ENCODE assay signal across 10 mouse cellular contexts in genomic region chr11:57973001-57973912, GRCm38 (mm10). TPM values are rescaled to one million over a fixed set of nuclear protein-coding genes. Genes with fewer than 3 reads are reported as not detected.
DNase-seq lines count a peak whose midpoint lies in the region; ATAC-seq and TF ChIP-seq lines count a peak whose summit lies in the region.
"Had no signal": no experiment of that assay in that cellular context is flagged by ENCODE, and none has a peak within 500 bp of the region (broad histone marks: within the 10 kb centered on the region; RNA-seq: fewer than 3 reads in every experiment).

No protein-coding gene starts in this region.

- WGBS in kidney, adult 2 months, result 50% methylated on average over 13 of the region's 13 CpGs
- WGBS in kidney, embryonic 15.5 days, result 74% methylated on average over 13 of the region's 13 CpGs
- 65% methylated on average over 13 of the region's 13 CpGs for WGBS in embryonic facial prominence, embryonic 14.5 days
- 69% methylated on average over 13 of the region's 13 CpGs for WGBS in liver, embryonic 15.5 days (ENCODE audit: insufficient replicate concordance)
- WGBS in stomach, postnatal 0 days, result 53% methylated on average over 13 of the region's 13 CpGs
- 75% methylated on average over 13 of the region's 13 CpGs for WGBS in midbrain, embryonic 15.5 days

- no peaks in the 10 kb centered on the region for H3K27me3 ChIP-seq in kidney, adult 2 months (replicated peaks; ENCODE audit: control insufficient read depth, insufficient read depth, low read length)
- H3K27me3 ChIP-seq in kidney, embryonic 15.5 days, result no peaks in the 10 kb centered on the region
- H3K27me3 ChIP-seq in embryonic facial prominence, embryonic 14.5 days (replicated peaks; ENCODE audit: control insufficient read depth, insufficient read depth, low read length), result no peaks in the 10 kb centered on the region
- H3K27me3 ChIP-seq in liver, embryonic 15.5 days, result peaks cover 7% of the 10 kb centered on the region; the same call in 1 of the 2 replicates
- no peaks in the 10 kb centered on the region for H3K27me3 ChIP-seq in stomach, postnatal 0 days (ENCODE audit: control insufficient read depth, insufficient read depth, low read length)
- H3K27me3 ChIP-seq in midbrain, embryonic 15.5 days (replicated peaks), result no peaks in the 10 kb centered on the region

- H3K27ac ChIP-seq in kidney, adult 2 months (ENCODE audit: insufficient read depth, low read depth, low read length), result peak overlapping the region; percentile 59
- H3K27ac ChIP-seq in kidney, embryonic 15.5 days, result no peak overlapping the region
- H3K27ac ChIP-seq in embryonic facial prominence, embryonic 14.5 days (replicated peaks; ENCODE audit: low read depth, low read length), result no peak overlapping the region
- H3K27ac ChIP-seq in liver, embryonic 15.5 days (replicated peaks), result peak overlapping the region; percentile 70
- H3K27ac ChIP-seq in stomach, postnatal 0 days (replicated peaks), result peak overlapping the region; percentile 91
- no peak overlapping the region for H3K27ac ChIP-seq in midbrain, embryonic 15.5 days
- H3K27ac ChIP-seq: kidney, postnatal 0 days had no signal

- peak; percentile 90 for DNase-seq in kidney, adult 2 months
- DNase-seq in embryonic facial prominence, embryonic 14.5 days (ENCODE audit: low spot score), result no peak
- DNase-seq in stomach, postnatal 0 days (ENCODE audit: low spot score), result peak; percentile 81
- DNase-seq in thymus, postnatal 14 days, result no peak
- DNase-seq in natural killer cell, adult 2 months (ENCODE audit: low spot score in 2 of 2), result no peak
- DNase-seq: midbrain, embryonic 14.5 days had no signal

- ATAC-seq in kidney, embryonic 15.5 days (replicated peaks; ENCODE audit: low FRiP score), result no peak
- peak; percentile 33; the same call in 1 of the 2 replicates for ATAC-seq in embryonic facial prominence, embryonic 14.5 days (ENCODE audit: low read depth)
- peak; percentile 25 for ATAC-seq in liver, embryonic 15.5 days (ENCODE audit: insufficient read depth)
- peak; percentile 70 for ATAC-seq in stomach, postnatal 0 days (ENCODE audit: low FRiP score, low TSS enrichment)
- ATAC-seq in midbrain, embryonic 15.5 days (replicated peaks), result no peak

- H3K9ac ChIP-seq in kidney, embryonic 15.5 days, result no peak overlapping the region
- no peak overlapping the region for H3K9ac ChIP-seq in embryonic facial prominence, embryonic 14.5 days (ENCODE audit: low read depth, low read length)
- no peak overlapping the region for H3K9ac ChIP-seq in liver, embryonic 15.5 days
- H3K9ac ChIP-seq in stomach, postnatal 0 days (ENCODE audit: low read length), result no peak overlapping the region
- no peak overlapping the region for H3K9ac ChIP-seq in midbrain, embryonic 15.5 days

- TF ChIP-seq POLR2A in kidney, adult 2 months (IDR thresholded peaks at IDR 0.05; ENCODE audit: low read depth, low read length), result no peak

- no peaks in the 10 kb centered on the region for H3K36me3 ChIP-seq in kidney, adult 2 months (ENCODE audit: control insufficient read depth, insufficient read depth, low read length)
- H3K36me3 ChIP-seq in kidney, embryonic 15.5 days, result no peaks in the 10 kb centered on the region
- no peaks in the 10 kb centered on the region for H3K36me3 ChIP-seq in embryonic facial prominence, embryonic 14.5 days (ENCODE audit: control insufficient read depth, insufficient read depth, low read length)
- H3K36me3 ChIP-seq in liver, embryonic 15.5 days (replicated peaks), result no peaks in the 10 kb centered on the region
- no peaks in the 10 kb centered on the region for H3K36me3 ChIP-seq in stomach, postnatal 0 days (ENCODE audit: control insufficient read depth, insufficient read depth, low read length)
- H3K36me3 ChIP-seq in midbrain, embryonic 15.5 days (replicated peaks), result no peaks in the 10 kb centered on the region

- peak overlapping the region; percentile 15; the same call in 1 of the 2 replicates for H3K4me3 ChIP-seq in kidney, adult 2 months (ENCODE audit: insufficient read depth, low read depth, low read length)
- H3K4me3 ChIP-seq in kidney, embryonic 15.5 days (replicated peaks), result no peak overlapping the region
- no peak overlapping the region for H3K4me3 ChIP-seq in embryonic facial prominence, embryonic 14.5 days (ENCODE audit: low read depth, low read length)
- H3K4me3 ChIP-seq in liver, embryonic 15.5 days (replicated peaks), result no peak overlapping the region
- no peak overlapping the region for H3K4me3 ChIP-seq in stomach, postnatal 0 days (ENCODE audit: low read depth, low read length)
- no peak overlapping the region for H3K4me3 ChIP-seq in midbrain, embryonic 15.5 days

- no peak overlapping the region for H3K4me2 ChIP-seq in kidney, embryonic 15.5 days
- H3K4me2 ChIP-seq in embryonic facial prominence, embryonic 14.5 days (ENCODE audit: low read depth, low read length), result no peak overlapping the region
- no peak overlapping the region for H3K4me2 ChIP-seq in liver, embryonic 15.5 days
- H3K4me2 ChIP-seq in stomach, postnatal 0 days (replicated peaks; ENCODE audit: low read depth), result 0 out of 2 replicates have a peak overlapping the region, but pooled peaks have one; percentile 1
- no peak overlapping the region for H3K4me2 ChIP-seq in midbrain, embryonic 15.5 days

- no peak for TF ChIP-seq EP300 in stomach, postnatal 0 days (optimal IDR thresholded peaks at IDR 0.05)

- no peak for TF ChIP-seq CTCF in kidney, adult 2 months (conservative IDR thresholded peaks at IDR 0.05; ENCODE audit: insufficient read depth, insufficient read length, low read depth, low read length)
- no peak for TF ChIP-seq CTCF in stomach, postnatal 0 days (IDR thresholded peaks at IDR 0.05; ENCODE audit: low read depth)

- H3K9me3 ChIP-seq in kidney, embryonic 15.5 days (replicated peaks), result no peaks in the 10 kb centered on the region
- no peaks in the 10 kb centered on the region for H3K9me3 ChIP-seq in embryonic facial prominence, embryonic 14.5 days (ENCODE audit: control insufficient read depth, low read length)
- H3K9me3 ChIP-seq in liver, embryonic 15.5 days (replicated peaks), result no peaks in the 10 kb centered on the region
- H3K9me3 ChIP-seq in stomach, postnatal 0 days (ENCODE audit: control insufficient read depth, low read length), result no peaks in the 10 kb centered on the region
- no peaks in the 10 kb centered on the region for H3K9me3 ChIP-seq in midbrain, embryonic 15.5 days

- H3K4me1 ChIP-seq in kidney, adult 2 months (ENCODE audit: control insufficient read depth, insufficient read depth, low read length), result peaks cover 2% of the 10 kb centered on the region; the same call in 1 of the 2 replicates
- peaks cover 5% of the 10 kb centered on the region; the same call in 1 of the 2 replicates for H3K4me1 ChIP-seq in kidney, embryonic 15.5 days
- no peaks in the 10 kb centered on the region for H3K4me1 ChIP-seq in embryonic facial prominence, embryonic 14.5 days (ENCODE audit: control insufficient read depth, insufficient read depth, low read length)
- H3K4me1 ChIP-seq in liver, embryonic 15.5 days (replicated peaks), result peaks cover 44% of the 10 kb centered on the region
- no peaks in the 10 kb centered on the region; the same call in 1 of the 2 replicates for H3K4me1 ChIP-seq in stomach, postnatal 0 days (replicated peaks; ENCODE audit: control insufficient read depth, insufficient read depth)
- no peaks in the 10 kb centered on the region for H3K4me1 ChIP-seq in midbrain, embryonic 15.5 days

RNA-seq across cellular contexts. Expression of gene Larp1, which starts 35.6 kb away (rescaled TPM):
- polyA plus RNA-seq in kidney, adult 2 months (2012; rRNA removed), result 35.3 and 36.8 TPM in 2 replicates
- polyA plus RNA-seq in kidney, embryonic 15.5 days (2015; fragmentation: Nextera tagmentation; extraction: Ambion mirVana), result 17.7 and 19.3 TPM in 2 replicates
- 19.5 and 21.9 TPM in 2 replicates for polyA plus RNA-seq in embryonic facial prominence, embryonic 14.5 days (2014; fragmentation: Nextera tagmentation; extraction: Ambion mirVana)
- polyA plus RNA-seq in liver, embryonic 15.5 days (2015; fragmentation: Nextera tagmentation; extraction: Ambion mirVana), result 17.3 and 19.8 TPM in 2 replicates
- 11.6 and 12.8 TPM in 2 replicates for polyA plus RNA-seq in stomach, postnatal 0 days (2015; fragmentation: Nextera tagmentation; extraction: Ambion mirVana)
- 22.1 and 22.8 TPM in 2 replicates for polyA plus RNA-seq in midbrain, embryonic 15.5 days (2015; fragmentation: Nextera tagmentation; extraction: Ambion mirVana)

Comparison
In these comparisons a context has a peak if more than half of its experiments do, and no peak if none do; other contexts are left out.
1. H3K27ac ChIP-seq: peak in kidney, adult 2 months (single experiment), liver, embryonic 15.5 days (single experiment) and stomach, postnatal 0 days (single experiment); none in kidney, embryonic 15.5 days (single experiment), embryonic facial prominence, embryonic 14.5 days (single experiment) and midbrain, embryonic 15.5 days (single experiment).
2. DNase-seq: peak in kidney, adult 2 months (single experiment) and stomach, postnatal 0 days (single experiment); none in embryonic facial prominence, embryonic 14.5 days (single experiment), thymus, postnatal 14 days (single experiment) and natural killer cell, adult 2 months (0 of 2).
3. ATAC-seq: peak in embryonic facial prominence, embryonic 14.5 days (single experiment), liver, embryonic 15.5 days (single experiment) and stomach, postnatal 0 days (single experiment); none in kidney, embryonic 15.5 days (single experiment) and midbrain, embryonic 15.5 days (single experiment).